Mouse (Mus musculus) stomach, embryonic 15.5 days (tissue): Measurements from ENCODE around the gene Yme1l1. TPM values are rescaled to one million over a fixed set of nuclear protein-coding genes. Genes with fewer than 3 reads are reported as not detected.

Experiments
- ATAC-seq: fragments of 200-750 bp; cut with Nextera tagmentation; 2 replicates; pipeline ENCODE4 v1.8.0; 2017; ENCODE audit warnings: low read depth, moderate number of reproducible peaks, moderate TSS enrichment; ENCODE audit not compliant: insufficient read depth, low FRiP score
- H3K27ac ChIP-seq: fragments of 300-500 bp; sonication (generic); 2 replicates; pipeline ENCODE4 v1.5.1; 2015; ENCODE audit warnings: mild to moderate bottlenecking, inconsistent platforms
- H3K27me3 ChIP-seq: fragments of 300-500 bp; sonication (generic); replicated peaks from 2 replicates; pipeline ENCODE4 v1.6.1; 2015; ENCODE audit warnings: inconsistent platforms
- H3K36me3 ChIP-seq: fragments of 300-500 bp; sonication (generic); 2 replicates; pipeline ENCODE4 v1.6.1; 2015; ENCODE audit warnings: inconsistent platforms
- H3K4me1 ChIP-seq: fragments of 300-500 bp; sonication (generic); 2 replicates; pipeline ENCODE4 v1.6.1; 2015; ENCODE audit warnings: inconsistent platforms
- H3K4me2 ChIP-seq: fragments of 300-500 bp; sonication (generic); 2 replicates; pipeline ENCODE4 v1.6.1; 2015; ENCODE audit warnings: mild to moderate bottlenecking, inconsistent platforms
- H3K4me3 ChIP-seq: fragments of 300-500 bp; sonication (generic); replicated peaks from 2 replicates; pipeline ENCODE4 v1.5.1; 2015; ENCODE audit warnings: inconsistent platforms
- H3K9ac ChIP-seq: fragments of 300-500 bp; sonication (generic); 2 replicates; pipeline ENCODE4 v1.6.1; 2015; ENCODE audit warnings: inconsistent platforms
- H3K9me3 ChIP-seq: fragments of 300-500 bp; sonication (generic); 2 replicates; pipeline ENCODE4 v1.6.1; 2016; ENCODE audit warnings: inconsistent platforms
- WGBS: fragments of 180-500 bp; shearing (Covaris S2); methylation state at CpG from one replicate; pipeline ENCODE4 v1.1.7; 2015; 5-methylcytosine and 5-hydroxymethylcytosine counted together
- polyA plus RNA-seq: library from polyadenylated mRNA; unstranded; fragments of >200 nt; fragmentation: Nextera tagmentation; extraction: Ambion mirVana; gene quantifications from 2 replicates; pipeline ENCODE4 v1.2.1, GENCODE M21; 2015

Yme1l1 gene
- polyA plus RNA-seq, 1 experiment from 2014 or later: 68.0 TPM

GRCm38 (mm10) chr2:23228463-23228862, 72.3 kb downstream of the Yme1l1 start:
- 78% methylated on average over 2 of the region's 2 CpGs for WGBS

GRCm38 (mm10) chr2:23234065-23234773, 78.0 kb downstream of the Yme1l1 start:
- WGBS: 3% methylated on average over 27 of the region's 50 CpGs
- Histone ChIP-seq H3K9ac (no peak overlapping the region), H3K27ac (no peak overlapping the region), H3K4me3 (peak overlapping the region; percentile 41), H3K9me3 (no peaks in the 10 kb centered on the region), H3K27me3 (peaks cover 4% of the 10 kb centered on the region; the same call in 1 of the 2 replicates), H3K36me3 (no peaks in the 10 kb centered on the region), H3K4me2 (peak overlapping the region; percentile 66), H3K4me1 (no peaks in the 10 kb centered on the region)
- ATAC-seq: 0 out of 2 replicates have a peak, but pooled peaks have one; percentile 47

More at GRCm38 (mm10) chr2:23228463-23228862, 72.3 kb downstream of the Yme1l1 start:
- no peaks in the 10 kb centered on the region for H3K9me3 ChIP-seq
- no peak for ATAC-seq
- no peak overlapping the region for H3K4me3 ChIP-seq
- H3K36me3 ChIP-seq: no peaks in the 10 kb centered on the region
- H3K4me2 ChIP-seq: no peak overlapping the region
- no peaks in the 10 kb centered on the region for H3K27me3 ChIP-seq
- no peaks in the 10 kb centered on the region for H3K4me1 ChIP-seq
- H3K27ac ChIP-seq: no peak overlapping the region
- H3K9ac ChIP-seq: no peak overlapping the region

Other genes starting within 250 kb of the Yme1l1 start
- 50.7 and 51.3 TPM in 2 replicates for gene Abi1, start 116.1 kb upstream of the Yme1l1 start, polyA plus RNA-seq
- 33.1 and 37.5 TPM in 2 replicates for gene Acbd5, start 88.2 kb upstream of the Yme1l1 start, polyA plus RNA-seq
- 8.3 and 9.6 TPM in 2 replicates for gene Mastl, start 345 bp upstream of the Yme1l1 start, polyA plus RNA-seq
- gene 4931423N10Rik, start 51.1 kb downstream of the Yme1l1 start, polyA plus RNA-seq: not detected in 2 replicates
- 0.41 and 0.59 TPM in 2 replicates for gene Nxph2, start 164.9 kb downstream of the Yme1l1 start, polyA plus RNA-seq